Mouse (Mus musculus) adrenal gland, adult (tissue): ENCODE data around the gene Kalrn.

Experiments
- DNase-seq, 2 experiments: peaks; one replicate each; pipeline ENCODE4 v3.0.0; 2022 to 2023; ENCODE audit warnings: low spot score in 1 of 2; ENCODE audit not compliant: inconsistent age in 2 of 2

The Kalrn gene

DNA sequence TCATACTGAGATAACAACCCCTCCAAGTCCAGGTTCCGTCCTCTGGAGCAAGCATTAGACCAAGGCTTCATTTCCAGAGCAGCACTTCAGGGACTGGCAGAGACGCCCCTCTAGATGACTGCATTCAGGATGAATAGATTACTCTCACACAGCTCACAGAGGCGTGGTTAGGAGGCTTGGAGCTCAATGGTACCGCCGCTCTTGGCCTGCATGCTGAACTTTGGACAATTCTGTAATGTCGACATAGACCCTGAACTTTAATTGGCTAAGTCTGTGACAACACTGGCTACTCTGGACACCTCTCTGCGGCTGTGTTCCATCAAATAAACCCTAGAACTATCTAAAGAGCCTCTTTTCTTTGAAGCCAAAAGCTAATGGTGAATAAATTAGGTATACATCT lies 525.8 kb downstream of the Kalrn start:
- no peak for DNase-seq

DNA sequence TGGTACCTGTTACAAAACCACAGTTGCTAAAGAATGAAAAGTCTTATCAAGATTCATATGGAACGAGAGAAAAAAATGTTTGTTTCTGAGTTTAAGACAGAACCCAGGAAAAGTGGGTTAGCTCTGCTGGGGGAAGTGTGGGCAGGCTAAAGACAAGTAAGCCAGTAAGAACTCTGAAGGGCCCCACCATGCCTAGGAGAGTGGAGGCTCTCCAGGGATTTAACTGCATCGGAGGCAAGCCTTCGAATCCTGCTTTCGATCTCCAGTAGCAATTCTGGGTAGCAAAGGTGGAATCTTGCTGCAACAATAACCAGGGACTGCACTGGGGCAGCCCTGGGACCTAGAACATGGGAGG lies 526.3 kb downstream of the Kalrn start:
- no peak for DNase-seq

DNA sequence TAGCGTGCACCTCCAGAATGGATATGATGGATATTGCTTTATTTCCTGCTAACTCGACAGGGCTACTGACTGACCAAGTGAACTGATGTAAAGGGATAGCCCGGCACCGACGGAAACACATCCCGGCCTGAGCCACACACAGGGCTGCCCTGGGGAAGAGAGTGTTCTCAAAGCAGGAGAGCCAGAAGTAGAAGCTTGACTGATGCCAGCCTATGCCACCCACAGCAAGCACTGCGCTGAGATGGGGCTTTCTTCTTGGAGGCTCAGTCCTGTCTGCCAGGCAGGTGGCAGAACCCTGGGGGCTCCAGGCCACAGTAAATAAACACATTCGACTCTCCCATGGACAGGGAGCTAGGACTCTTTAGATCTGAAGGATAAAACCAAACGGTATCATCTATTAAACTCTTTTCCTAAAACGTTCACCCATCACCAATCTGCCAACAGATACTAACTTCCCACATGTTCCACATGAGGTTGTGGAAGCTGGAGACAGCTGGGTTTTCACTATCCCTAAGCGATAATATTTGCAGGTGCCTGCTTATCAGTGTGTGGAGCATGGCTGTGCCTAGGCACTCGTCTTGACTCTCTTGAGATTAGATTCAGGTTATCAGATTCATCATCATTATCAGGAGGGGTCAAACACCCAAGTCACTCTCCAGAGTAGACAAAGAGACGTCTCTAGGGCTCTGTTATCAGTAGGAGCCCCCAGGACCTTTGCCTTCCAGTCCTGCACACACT lies 526.9 kb downstream of the Kalrn start:
- no peak for DNase-seq

DNA sequence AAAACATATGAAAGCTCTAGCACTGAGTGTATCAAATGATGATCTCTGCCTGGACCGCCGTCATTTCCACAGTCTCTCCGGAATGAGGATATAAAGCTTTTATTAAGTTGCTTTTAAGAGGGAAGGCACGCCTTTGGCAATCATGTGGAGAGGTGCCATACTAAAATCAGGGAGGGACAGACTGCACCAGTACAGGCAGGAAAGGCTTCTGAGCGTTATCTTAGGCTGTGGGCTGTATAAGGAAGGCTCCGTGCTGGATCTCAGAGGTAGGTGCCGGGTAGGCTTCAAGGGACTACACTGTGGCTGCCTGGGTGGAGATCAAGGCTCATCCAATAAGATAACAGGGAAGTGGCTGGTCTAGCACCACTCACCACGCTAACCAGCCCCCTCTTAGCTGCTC lies 528.8 kb downstream of the Kalrn start:
- no peak for DNase-seq

DNA sequence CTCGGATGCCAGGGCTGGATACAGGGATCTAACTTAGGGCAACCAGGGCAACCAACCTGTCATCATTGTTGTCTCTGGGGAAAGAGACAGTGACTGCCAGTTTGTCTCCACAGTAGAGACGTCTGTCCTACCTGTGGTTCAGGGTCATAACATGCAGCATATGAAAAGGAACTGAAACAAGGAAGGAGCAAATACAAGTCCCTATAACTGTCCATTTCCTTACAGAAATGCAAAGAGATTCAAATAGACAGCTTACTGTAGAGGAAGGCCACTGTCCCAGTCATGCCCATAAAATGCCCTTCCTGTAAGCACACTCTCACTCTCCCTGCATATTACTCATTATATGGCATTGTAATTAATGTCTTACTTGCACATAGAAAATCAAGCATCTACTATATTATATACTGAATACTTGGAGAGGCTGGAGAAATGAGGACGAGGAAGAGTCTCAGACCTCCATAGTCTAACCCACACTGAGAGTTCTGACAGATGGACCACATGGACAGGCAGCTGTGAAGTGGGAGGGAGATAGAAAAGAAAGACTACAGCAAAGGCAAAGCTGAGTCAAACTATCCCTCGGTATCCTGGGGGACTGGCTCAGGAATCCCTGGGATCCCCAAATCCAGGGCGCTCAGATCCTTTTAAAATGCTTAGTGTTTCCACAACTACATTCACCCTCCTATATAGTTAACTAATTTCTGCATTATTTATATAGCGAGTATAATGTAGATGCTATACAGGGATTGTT lies 530.1 kb downstream of the Kalrn start:
- DNase-seq = no peak

DNA sequence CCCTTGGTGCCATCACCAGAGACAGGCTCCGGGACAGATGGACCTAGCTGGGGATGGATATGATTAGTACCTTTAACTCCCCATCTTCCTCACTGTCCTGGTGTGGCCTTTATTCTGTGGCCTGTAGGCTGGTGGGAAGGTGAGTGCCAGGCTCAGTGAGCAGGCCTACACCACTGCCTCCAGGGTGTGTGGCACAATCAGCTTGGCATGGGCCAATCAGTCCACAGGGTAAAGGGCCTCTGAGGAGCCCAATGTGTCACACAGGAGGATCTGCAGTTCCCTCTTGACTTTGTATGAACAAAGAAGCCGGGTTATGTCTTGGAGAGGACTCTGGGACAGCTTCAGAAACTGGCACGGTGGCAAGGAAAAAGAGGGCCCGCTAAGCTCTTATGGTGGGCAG lies 530.7 kb downstream of the Kalrn start:
- DNase-seq = no peak

DNA sequence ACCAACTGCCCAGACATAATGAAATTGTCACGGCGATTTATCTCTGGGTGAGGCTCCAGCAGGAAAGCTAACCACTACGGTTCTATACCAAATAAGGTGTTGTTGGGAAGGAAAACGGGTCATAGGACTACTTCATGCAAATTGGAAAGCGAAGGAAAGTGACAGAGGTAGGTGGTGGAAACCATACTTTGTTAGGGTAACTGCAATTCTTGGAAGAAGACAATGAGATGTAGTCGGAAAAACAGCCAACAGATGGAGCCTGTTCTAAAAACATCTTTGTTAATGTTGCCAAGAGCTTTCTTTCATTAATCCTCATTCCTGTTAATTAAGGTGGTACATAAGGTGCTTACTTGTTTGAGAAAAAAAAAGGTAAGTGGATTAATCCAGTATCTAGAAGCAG lies 533.1 kb downstream of the Kalrn start:
- DNase-seq = no peak

DNA sequence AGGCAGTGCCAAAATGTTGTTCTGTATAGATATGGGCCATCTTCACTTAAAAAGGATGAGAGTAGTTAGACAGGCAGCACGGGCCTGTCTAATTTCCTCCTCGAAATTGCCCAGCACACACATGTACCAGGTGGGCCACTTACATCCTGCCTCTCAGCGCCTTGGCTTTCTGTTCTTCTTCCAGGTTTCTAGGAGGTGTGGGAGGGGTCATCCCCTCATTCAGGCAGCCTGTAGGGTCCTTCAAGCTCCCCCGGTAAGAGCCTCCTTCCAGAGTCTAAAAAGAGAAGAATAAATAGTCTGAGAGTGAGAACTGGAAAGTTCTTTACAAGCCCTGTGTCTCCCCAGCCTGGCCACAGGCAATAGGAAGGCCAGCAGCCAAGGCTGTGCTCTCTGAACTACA lies 533.6 kb downstream of the Kalrn start:
- DNase-seq = no peak

DNA sequence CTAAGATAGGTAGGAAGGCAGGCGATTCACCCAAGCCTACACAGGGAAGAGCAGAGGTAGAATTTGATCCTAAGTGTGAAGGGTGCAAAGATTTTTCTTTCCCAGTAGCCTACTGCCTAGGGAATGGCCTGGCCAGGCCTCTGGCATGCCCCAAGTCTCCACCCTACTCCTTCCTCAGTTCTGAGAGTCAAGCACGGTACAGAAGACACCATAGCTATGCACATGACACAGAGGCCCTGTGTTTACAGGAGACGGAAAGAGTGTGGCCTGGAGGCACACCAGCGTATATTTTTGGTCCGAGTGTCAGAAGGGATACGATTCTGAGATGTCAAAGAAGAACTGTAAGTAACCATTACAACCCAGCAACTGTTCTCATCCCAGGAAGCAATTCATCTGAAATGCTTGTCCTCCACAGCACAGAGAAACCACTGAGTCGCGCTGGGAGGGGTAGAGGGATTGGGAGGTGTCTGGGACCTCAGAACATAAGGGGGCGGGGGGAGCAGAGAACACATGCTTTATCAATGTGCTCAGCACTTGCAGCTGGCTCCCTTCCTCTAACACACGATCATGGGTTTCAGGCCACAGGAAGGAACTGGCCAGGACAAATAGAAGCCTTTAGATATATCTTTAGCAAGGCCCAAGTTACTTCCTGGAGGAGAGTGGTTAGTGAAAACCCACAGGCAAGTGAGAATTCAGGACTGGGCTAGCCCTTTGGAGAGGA lies 536.8 kb downstream of the Kalrn start:
- DNase-seq = no peak

DNA sequence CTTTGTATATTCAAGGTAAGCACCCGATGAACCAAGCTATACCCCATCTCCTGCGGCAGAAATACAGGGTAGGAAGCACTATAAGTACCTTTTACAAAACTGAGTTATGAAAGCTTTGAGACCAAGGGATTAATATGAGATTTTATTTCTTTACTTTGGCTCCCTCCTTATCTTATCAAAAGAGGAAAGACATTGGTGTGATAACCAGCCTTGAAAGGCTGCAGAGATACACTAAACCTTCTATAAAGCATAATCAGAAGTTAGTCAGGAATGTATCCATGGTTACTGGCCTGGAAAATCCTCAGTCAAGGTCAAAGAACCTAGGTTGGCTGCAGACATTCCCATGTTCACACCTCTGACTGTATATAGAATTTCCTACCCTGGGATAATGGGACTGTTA lies 537.6 kb downstream of the Kalrn start:
- DNase-seq = no peak

DNA sequence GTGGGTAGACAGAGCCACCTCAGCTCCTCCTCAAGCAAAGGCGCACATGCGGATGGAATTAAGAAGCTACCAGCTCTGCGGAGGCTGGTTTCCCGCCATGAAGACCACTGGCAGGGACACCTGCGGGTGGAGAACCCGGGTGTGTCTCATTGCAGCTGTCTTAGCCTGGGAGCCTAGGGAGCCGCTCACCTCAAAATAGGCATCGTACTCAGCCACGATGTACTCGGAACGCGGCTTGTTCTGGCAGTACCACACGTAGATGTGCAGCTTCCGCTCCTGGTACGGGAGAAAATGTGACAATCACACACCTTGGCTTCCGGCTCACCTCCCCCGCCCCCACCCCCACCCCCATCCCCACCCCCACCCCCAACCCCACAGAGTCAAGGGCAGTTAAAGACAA lies 539.1 kb downstream of the Kalrn start:
- DNase-seq = no peak

DNA sequence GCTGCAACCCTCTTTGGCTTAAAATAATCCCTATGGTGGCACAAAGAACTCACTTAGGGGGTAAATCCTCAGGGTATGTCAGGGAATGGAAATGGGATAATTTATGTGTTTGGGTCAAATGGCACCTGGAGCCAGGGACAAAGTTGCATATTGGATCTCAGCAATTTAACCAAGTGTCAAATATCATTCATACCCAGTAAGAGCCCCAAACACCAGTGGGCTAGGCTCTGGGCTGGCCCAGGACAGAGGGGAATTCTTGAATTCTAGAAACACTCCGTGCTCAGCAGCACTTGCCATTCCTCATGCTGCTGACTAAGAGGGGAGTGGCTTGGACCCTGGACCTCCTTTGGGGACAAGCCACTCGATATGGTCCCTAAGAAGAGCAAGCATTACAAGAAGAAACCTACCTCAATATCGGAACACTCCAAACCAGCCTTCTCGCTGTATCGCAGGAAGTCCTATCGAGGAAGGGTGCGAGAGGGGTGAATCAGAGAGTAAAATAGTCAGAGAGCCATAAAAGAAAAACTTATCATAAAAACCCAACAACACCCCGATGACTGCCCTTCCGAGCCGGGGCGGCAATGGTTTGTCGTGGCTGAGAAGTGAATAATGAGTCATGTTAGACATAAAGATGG lies 541.2 kb downstream of the Kalrn start:
- no peak for DNase-seq

DNA sequence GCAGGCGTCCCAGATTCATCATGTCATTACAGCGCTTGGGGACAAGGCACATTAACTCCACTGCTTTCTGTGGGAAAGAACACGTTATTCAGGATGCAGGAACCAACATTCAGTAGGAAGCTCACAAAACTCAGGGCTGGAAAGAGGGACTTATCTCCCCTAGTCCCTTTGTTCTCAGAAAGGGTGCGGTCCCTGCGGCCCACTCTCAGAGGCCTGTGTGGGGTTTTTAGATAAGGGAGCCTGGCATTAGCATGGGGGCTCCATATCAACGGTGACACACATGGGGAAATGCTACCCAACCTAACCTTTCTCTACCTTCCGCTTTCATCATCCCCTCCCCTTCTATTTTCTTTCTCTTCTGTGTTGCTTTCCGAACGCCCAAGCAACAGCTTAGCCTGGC lies 541.8 kb downstream of the Kalrn start:
- DNase-seq = no peak

DNA sequence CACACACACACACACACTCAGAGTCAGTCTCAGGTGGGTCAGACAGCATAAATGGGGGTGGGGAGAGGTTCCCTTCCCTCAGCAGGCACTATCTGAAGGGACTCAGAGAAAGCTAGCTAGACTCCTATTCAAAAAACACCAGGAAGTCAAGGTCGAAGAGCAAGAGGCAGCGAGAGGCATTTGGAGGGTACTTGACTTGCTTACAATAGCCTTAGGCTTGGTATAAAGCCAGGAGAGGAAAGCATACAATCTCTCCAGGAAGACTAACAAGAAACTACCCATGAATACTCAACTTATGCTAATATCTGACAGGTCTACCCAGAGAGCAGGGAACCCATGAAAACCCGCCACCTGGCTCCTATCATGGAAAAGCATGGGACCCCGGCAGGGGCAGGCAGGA lies 543.0 kb downstream of the Kalrn start:
- DNase-seq = no peak

DNA sequence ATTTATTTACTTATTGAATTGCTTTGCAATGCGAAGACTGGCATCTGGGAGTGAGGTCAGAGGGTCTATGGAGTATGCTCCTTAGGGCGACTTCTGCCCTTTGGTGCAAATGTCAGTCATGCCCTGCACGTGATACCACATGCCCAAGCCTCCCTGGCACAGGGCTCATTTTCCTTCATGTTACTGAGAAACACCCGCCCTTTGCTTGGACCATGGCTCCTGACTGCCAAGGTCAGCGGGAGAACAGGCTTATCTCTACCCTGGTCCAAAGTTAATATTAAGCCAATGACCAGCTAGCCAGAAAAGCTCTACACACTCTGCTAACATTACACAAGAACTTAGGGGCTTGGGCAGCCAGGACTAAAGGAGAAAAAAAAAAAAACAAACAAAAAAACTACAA lies 543.5 kb downstream of the Kalrn start:
- no peak for DNase-seq

DNA sequence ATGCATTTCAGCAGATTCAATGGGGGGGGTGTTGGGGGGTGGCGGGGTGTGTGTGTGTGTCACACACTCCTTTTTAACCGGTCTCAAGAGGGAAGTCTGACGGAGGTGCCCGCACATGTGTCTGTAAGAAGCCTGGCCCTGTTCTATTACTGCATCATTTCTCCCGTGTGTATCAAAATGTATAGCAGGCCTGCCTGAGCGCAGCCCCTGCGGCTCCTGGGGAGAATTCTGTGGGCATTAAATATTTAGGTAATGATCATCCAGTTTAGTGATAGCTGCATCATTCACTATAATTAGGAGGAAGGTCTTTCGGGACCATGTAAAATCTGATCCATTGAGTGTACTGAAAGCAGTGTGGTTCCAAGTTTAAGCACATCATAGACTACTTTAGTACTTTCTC lies 556.1 kb downstream of the Kalrn start:
- no peak for DNase-seq

DNA sequence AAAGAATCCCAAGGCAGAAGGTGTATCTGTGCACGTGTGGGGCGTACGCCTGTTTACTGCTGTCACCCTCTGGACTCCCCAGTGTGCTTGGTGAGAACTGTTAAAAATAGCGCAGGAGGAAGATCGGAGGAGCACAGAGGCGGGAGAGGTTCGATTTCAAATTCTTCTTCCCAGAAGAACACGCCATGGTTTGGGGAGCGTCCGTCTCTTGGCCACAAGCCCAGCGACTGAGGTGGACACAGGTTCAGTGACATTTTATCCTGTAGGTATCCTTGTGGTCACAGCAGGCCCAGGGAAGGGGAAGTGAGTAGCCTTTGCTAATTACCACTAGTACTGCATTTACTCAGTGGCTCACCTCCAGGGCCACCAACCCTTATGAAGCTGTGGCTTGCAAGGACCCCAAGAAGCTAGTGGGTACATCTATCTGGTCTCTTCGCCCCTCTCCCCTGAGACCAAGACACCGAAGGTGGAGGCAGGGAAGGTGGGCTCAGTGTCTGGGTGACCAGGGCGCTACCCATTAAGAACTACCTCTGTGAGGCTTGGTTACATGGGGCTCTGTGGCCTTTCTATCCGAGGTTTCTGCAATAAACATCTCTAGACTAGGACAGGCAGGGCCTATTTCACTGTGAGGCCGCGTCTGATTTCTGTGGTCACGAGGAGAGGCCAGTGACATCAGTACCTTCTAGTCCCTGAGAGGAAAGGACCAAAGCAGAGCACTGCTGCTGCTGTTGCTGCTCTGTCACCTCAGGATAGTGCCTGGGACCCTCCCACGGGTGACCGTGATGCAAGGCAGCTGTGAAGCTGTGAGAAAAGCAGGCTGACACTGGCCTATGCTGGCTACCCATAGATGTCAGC lies 561.1 kb downstream of the Kalrn start:
- DNase-seq = no peak

DNA sequence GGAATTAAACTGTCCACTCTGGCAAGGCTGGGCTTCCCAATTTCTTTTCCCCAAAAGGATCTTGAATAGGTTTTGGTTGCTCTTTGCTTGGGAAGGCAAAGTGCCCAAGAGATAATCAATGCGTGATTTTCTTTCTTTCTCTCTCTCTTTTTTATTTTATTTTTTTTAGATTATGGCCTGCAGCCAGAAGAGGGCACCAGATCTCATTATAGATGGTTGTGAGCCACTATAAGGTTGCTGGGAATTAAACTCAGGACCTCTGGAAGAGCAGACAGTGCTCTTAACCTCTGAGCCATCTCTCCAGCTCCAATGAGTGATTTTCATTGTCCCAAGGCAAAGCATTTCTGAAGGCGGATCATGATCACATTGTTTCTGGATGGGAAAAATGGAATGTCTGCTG lies 563.8 kb downstream of the Kalrn start:
- DNase-seq = no peak

DNA sequence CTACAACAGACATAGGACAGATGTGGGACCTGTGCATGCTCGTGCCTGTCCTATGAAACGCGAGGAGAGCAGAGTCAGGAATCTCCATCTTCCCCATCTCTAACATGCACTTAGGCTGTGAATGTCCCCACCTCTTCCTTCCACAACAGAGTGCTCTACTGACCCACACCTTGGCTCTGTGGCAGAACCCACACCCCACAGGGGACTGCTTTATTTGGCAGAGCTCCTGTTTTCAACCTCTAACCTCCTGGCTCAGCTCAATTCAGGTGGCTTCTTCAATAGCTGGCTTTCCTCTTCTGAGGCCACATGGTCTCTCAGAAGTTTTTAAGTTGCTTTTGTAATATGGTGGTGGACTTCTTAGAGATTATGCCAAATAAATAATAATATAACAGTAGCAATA lies 567.3 kb downstream of the Kalrn start:
- DNase-seq = no peak

DNA sequence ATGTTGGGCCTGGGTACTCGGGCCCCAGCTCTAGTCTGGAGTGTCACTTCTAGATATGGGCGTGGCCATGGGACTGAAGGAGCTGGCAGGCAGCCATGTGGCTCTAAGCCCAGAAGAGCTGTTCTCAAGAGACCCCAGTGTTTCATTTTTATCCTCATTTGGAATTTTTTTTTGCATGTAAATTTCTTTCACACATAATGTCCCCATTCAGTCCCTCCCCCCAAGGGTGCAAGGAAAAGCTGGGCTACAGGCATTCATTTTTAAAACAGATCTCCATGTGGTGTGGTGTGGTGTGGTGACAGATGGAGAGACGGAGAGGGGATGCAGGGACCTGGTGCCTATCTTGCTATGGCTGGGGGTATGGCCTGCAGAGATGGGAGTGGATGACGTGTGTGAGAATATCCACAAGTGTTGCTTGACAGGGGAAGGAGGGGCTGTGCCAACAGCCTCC lies 569.2 kb downstream of the Kalrn start:
- DNase-seq = no peak
